Mouse (Mus musculus): ENCODE data around the gene E2f3. TPM values are rescaled to one million over a fixed set of nuclear protein-coding genes. Genes with fewer than 3 reads are reported as not detected.
A peak's percentile ranks its signal among the peaks of the same experiment; 100 is the strongest.

The E2f3 gene
- polyA plus RNA-seq, 1 experiment from 2014 or later = 3.4 TPM

DNA sequence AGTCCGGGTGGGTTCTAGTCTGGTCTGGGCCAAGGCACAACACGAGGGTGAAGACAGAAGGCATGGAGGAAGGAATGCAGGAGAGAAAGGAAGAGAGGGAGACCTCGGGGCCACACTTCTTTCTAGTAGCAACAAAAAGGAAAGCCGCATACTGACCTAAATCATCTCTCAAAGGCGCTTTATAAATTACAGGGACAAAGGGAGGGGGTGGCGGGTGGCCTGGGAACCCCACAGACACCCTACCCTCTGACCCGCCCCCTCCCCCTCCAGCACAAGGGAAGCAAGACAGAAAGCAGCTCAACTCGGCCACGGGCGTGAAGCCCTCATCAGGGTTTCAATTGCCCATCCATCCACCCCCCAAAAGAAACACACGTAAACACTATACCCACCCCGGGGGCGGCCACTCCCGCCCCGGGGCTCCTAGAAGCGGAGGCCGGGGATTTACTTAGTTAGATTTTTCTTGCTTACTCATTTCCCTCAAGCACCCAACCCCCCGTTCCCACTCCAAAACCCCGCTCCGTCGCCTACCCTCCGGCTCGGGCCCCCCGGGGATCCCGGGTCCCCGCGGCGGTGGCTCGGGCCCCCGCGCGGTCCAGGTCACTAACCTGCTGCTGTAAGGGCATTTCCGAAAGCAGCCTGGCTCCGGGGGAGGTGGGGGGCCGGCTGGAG lies 2.2 kb downstream of the E2f3 start:
- ATAC-seq (ENCODE audit: low read depth) = no peak
- H3K4me3 ChIP-seq (ENCODE audit: low read depth, low read length) = peak overlapping the region; percentile 85
- peak overlapping the region; percentile 79 for H3K4me2 ChIP-seq (ENCODE audit: low read depth, low read length)
- no peaks in the 10 kb centered on the region for H3K27me3 ChIP-seq (ENCODE audit: control insufficient read depth, insufficient read depth, low read depth, low read length)
- WGBS (ENCODE audit: insufficient replicate concordance) = under 1% methylated on average over 35 of the region's 35 CpGs
- peaks cover 32% of the 10 kb centered on the region for H3K4me1 ChIP-seq (ENCODE audit: control insufficient read depth, low read depth, low read length)
- peak overlapping the region; percentile 96 for H3K9ac ChIP-seq (ENCODE audit: low read depth, low read length)
- H3K9me3 ChIP-seq (replicated peaks; ENCODE audit: control insufficient read depth, low read length) = no peaks in the 10 kb centered on the region
- H3K36me3 ChIP-seq (ENCODE audit: control insufficient read depth, insufficient read depth) = no peaks in the 10 kb centered on the region
- H3K27ac ChIP-seq (ENCODE audit: low read length) = peak overlapping the region; percentile 90

DNA sequence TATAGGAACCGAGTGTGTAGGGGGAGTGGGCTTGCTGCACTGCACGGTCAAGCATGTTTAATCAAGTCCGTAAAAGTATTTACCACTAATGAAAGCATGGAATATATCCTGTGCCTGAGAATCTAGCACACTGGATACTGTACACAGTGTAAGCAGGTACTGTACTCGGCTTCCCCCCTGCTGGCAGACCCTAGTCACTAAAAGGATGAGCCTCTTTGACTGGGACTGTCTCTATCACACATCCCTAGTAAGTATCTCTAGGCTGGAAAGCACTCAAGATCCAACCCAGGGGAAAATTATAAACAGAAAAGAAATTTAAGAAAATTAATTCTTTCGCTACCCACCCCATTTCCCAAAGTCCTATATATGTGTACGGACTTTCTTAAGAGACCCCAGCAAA lies 2.8 kb downstream of the E2f3 start:
- H3K9me3 ChIP-seq (replicated peaks; ENCODE audit: control insufficient read depth, low read length) = no peaks in the 10 kb centered on the region
- peaks cover 32% of the 10 kb centered on the region for H3K4me1 ChIP-seq (ENCODE audit: control insufficient read depth, low read depth, low read length)
- peak overlapping the region; percentile 79 for H3K4me2 ChIP-seq (ENCODE audit: low read depth, low read length)
- H3K27me3 ChIP-seq (ENCODE audit: control insufficient read depth, insufficient read depth, low read depth, low read length) = no peaks in the 10 kb centered on the region
- H3K4me3 ChIP-seq (ENCODE audit: low read depth, low read length) = peak overlapping the region; percentile 85
- no peaks in the 10 kb centered on the region; the same call in 1 of the 2 replicates for H3K36me3 ChIP-seq (ENCODE audit: control insufficient read depth, insufficient read depth)
- 38% methylated on average over 6 of the region's 6 CpGs for WGBS (ENCODE audit: insufficient replicate concordance)
- H3K9ac ChIP-seq (ENCODE audit: low read depth, low read length) = no peak overlapping the region
- no peak for ATAC-seq (ENCODE audit: low read depth)
- no peak overlapping the region for H3K27ac ChIP-seq (ENCODE audit: low read length)

DNA sequence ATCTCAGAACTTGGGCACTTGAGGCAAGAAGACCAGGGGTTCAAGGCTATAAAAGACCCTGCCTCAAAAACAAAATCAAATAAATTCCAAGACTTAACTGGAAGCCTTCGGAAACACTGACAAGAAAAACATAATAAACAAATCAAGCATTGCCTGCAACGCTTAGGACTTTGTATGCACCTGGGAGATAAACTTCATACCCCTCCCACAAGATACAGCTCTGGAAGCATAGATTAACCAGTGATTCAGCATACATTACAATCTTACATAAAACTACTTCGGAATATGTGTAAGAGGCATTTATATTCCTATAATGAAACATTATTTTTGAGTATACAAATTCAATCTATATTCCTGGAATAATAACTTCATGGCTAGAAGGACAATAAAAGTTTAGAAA lies 3.5 kb downstream of the E2f3 start:
- Histone ChIP-seq H3K9ac (ENCODE audit: low read depth, low read length) (no peak overlapping the region), H3K4me3 (ENCODE audit: low read depth, low read length) (no peak overlapping the region), H3K27me3 (ENCODE audit: control insufficient read depth, insufficient read depth, low read depth, low read length) (no peaks in the 10 kb centered on the region), H3K4me1 (ENCODE audit: control insufficient read depth, low read depth, low read length) (peaks cover 32% of the 10 kb centered on the region), H3K36me3 (ENCODE audit: control insufficient read depth, insufficient read depth) (no peaks in the 10 kb centered on the region; the same call in 1 of the 2 replicates), H3K4me2 (ENCODE audit: low read depth, low read length) (peak overlapping the region; percentile 15; the same call in 1 of the 2 replicates), H3K27ac (ENCODE audit: low read length) (no peak overlapping the region), H3K9me3 (replicated peaks; ENCODE audit: control insufficient read depth, low read length) (no peaks in the 10 kb centered on the region)
- no peak for ATAC-seq (ENCODE audit: low read depth)
- 26% methylated on average over 3 of the region's 3 CpGs for WGBS (ENCODE audit: insufficient replicate concordance)

GRCm38 (mm10) chr13:29979140-29979564 lies 6.7 kb downstream of the E2f3 start:
- ATAC-seq (ENCODE audit: low read depth) = no peak
- no peak overlapping the region for H3K9ac ChIP-seq (ENCODE audit: low read depth, low read length)
- H3K4me3 ChIP-seq (ENCODE audit: low read depth, low read length) = no peak overlapping the region
- H3K9me3 ChIP-seq (replicated peaks; ENCODE audit: control insufficient read depth, low read length) = no peaks in the 10 kb centered on the region
- no peaks in the 10 kb centered on the region for H3K27me3 ChIP-seq (ENCODE audit: control insufficient read depth, insufficient read depth, low read depth, low read length)
- no peak overlapping the region for H3K27ac ChIP-seq (ENCODE audit: low read length)
- no peak overlapping the region for H3K4me2 ChIP-seq (ENCODE audit: low read depth, low read length)
- 18% methylated on average over 7 of the region's 7 CpGs for WGBS (ENCODE audit: insufficient replicate concordance)
- peaks cover 26% of the 10 kb centered on the region for H3K4me1 ChIP-seq (ENCODE audit: control insufficient read depth, low read depth, low read length)
- H3K36me3 ChIP-seq (ENCODE audit: control insufficient read depth, insufficient read depth) = no peaks in the 10 kb centered on the region; the same call in 1 of the 2 replicates

GRCm38 (mm10) chr13:29977358-29977757 lies 8.5 kb downstream of the E2f3 start:
- Histone ChIP-seq H3K27me3 (ENCODE audit: control insufficient read depth, insufficient read depth, low read depth, low read length) (no peaks in the 10 kb centered on the region), H3K27ac (ENCODE audit: low read length) (no peak overlapping the region), H3K4me2 (ENCODE audit: low read depth, low read length) (no peak overlapping the region), H3K4me1 (ENCODE audit: control insufficient read depth, low read depth, low read length) (peaks cover 13% of the 10 kb centered on the region), H3K36me3 (ENCODE audit: control insufficient read depth, insufficient read depth) (no peaks in the 10 kb centered on the region; the same call in 1 of the 2 replicates), H3K9ac (ENCODE audit: low read depth, low read length) (no peak overlapping the region), H3K4me3 (ENCODE audit: low read depth, low read length) (no peak overlapping the region), H3K9me3 (replicated peaks; ENCODE audit: control insufficient read depth, low read length) (no peaks in the 10 kb centered on the region)
- no peak for ATAC-seq (ENCODE audit: low read depth)
- 80% methylated on average over 11 of the region's 11 CpGs for WGBS (ENCODE audit: insufficient replicate concordance)

DNA sequence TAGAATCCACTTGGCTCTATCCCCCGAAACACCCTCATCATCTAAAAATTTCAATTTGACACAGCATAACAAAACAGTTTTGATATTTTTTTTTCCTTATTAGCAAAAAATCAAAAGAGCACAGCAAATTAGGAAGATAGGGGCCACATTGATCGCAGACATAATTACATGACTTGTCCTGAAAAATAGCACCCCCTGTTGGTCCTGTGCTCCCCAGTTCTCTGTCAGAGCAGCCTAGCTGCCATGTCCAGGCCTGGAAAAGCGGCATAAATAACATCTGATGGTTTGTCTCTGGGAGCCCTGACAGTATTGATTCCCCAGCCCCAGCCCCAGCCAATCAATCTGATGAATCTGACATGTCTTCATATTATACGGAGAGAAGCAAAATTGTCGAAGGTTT lies 11.8 kb downstream of the E2f3 start:
- 74% methylated on average over 5 of the region's 5 CpGs for WGBS (ENCODE audit: insufficient replicate concordance)
- H3K4me3 ChIP-seq (ENCODE audit: low read depth, low read length) = no peak overlapping the region
- H3K4me1 ChIP-seq (ENCODE audit: control insufficient read depth, low read depth, low read length) = peaks cover 2% of the 10 kb centered on the region
- no peaks in the 10 kb centered on the region; the same call in 1 of the 2 replicates for H3K36me3 ChIP-seq (ENCODE audit: control insufficient read depth, insufficient read depth)
- H3K9me3 ChIP-seq (replicated peaks; ENCODE audit: control insufficient read depth, low read length) = no peaks in the 10 kb centered on the region
- no peak overlapping the region for H3K4me2 ChIP-seq (ENCODE audit: low read depth, low read length)
- no peak overlapping the region for H3K27ac ChIP-seq (ENCODE audit: low read length)
- no peak overlapping the region for H3K9ac ChIP-seq (ENCODE audit: low read depth, low read length)
- no peak for ATAC-seq (ENCODE audit: low read depth)
- no peaks in the 10 kb centered on the region for H3K27me3 ChIP-seq (ENCODE audit: control insufficient read depth, insufficient read depth, low read depth, low read length)

DNA sequence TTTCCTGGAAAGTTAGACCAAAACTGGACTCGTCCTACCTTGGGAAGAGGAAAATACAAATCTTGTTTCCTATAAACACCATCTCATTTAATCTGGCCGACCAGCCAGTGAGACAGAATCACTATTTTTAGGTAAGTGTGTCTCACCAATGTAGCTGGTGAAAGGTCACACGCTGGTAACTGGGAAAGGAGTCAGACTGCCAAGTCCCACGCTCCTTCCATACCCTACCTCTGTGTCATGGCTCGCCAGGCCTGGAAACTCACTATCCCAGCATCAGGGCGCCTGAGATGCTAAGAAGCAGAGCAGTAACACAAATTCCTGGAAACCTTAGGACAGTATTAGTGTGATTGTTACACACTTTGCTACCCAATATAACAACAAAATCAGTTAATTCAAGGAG lies 12.3 kb downstream of the E2f3 start:
- Histone ChIP-seq H3K4me3 (ENCODE audit: low read depth, low read length) (no peak overlapping the region), H3K36me3 (ENCODE audit: control insufficient read depth, insufficient read depth) (no peaks in the 10 kb centered on the region; the same call in 1 of the 2 replicates), H3K9ac (ENCODE audit: low read depth, low read length) (no peak overlapping the region), H3K27me3 (ENCODE audit: control insufficient read depth, insufficient read depth, low read depth, low read length) (no peaks in the 10 kb centered on the region), H3K4me1 (ENCODE audit: control insufficient read depth, low read depth, low read length) (peaks cover 4% of the 10 kb centered on the region), H3K9me3 (replicated peaks; ENCODE audit: control insufficient read depth, low read length) (no peaks in the 10 kb centered on the region), H3K27ac (ENCODE audit: low read length) (no peak overlapping the region), H3K4me2 (ENCODE audit: low read depth, low read length) (no peak overlapping the region)
- WGBS (ENCODE audit: insufficient replicate concordance) = 76% methylated on average over 6 of the region's 6 CpGs
- ATAC-seq (ENCODE audit: low read depth) = no peak

DNA sequence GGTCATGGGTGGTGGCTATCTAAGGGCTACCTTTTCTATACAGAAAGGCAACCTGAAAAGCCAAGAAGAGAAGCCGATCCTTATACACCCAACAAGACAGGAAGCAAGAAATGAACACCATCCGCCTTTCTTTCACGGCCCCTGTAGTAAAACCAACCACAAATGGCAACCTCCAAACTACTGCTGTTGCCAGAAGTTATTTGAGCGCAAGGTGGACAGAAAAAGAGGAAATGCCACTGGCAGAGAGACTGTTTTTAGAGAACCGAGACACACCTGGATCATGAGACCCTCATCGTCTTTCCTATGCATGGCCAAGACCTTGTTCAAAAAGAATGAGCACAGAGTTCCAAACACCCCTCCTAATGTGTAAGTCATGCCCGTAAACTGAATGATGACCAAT lies 15.5 kb downstream of the E2f3 start:
- Histone ChIP-seq H3K4me3 (ENCODE audit: low read depth, low read length) (no peak overlapping the region), H3K9ac (ENCODE audit: low read depth, low read length) (no peak overlapping the region), H3K4me1 (ENCODE audit: control insufficient read depth, low read depth, low read length) (peaks cover 6% of the 10 kb centered on the region), H3K9me3 (replicated peaks; ENCODE audit: control insufficient read depth, low read length) (no peaks in the 10 kb centered on the region), H3K4me2 (ENCODE audit: low read depth, low read length) (no peak overlapping the region), H3K27ac (ENCODE audit: low read length) (no peak overlapping the region), H3K27me3 (ENCODE audit: control insufficient read depth, insufficient read depth, low read depth, low read length) (no peaks in the 10 kb centered on the region), H3K36me3 (ENCODE audit: control insufficient read depth, insufficient read depth) (no peaks in the 10 kb centered on the region)
- ATAC-seq (ENCODE audit: low read depth) = no peak
- WGBS (ENCODE audit: insufficient replicate concordance) = 56% methylated on average over 7 of the region's 7 CpGs

GRCm38 (mm10) chr13:29968636-29969035 lies 17.2 kb downstream of the E2f3 start:
- peak; percentile 60 for ATAC-seq (ENCODE audit: low read depth)
- H3K9ac ChIP-seq (ENCODE audit: low read depth, low read length) = no peak overlapping the region
- no peaks in the 10 kb centered on the region for H3K36me3 ChIP-seq (ENCODE audit: control insufficient read depth, insufficient read depth)
- peaks cover 6% of the 10 kb centered on the region for H3K4me1 ChIP-seq (ENCODE audit: control insufficient read depth, low read depth, low read length)
- no peaks in the 10 kb centered on the region for H3K9me3 ChIP-seq (replicated peaks; ENCODE audit: control insufficient read depth, low read length)
- no peaks in the 10 kb centered on the region for H3K27me3 ChIP-seq (ENCODE audit: control insufficient read depth, insufficient read depth, low read depth, low read length)
- H3K27ac ChIP-seq (ENCODE audit: low read length) = no peak overlapping the region
- no peak overlapping the region for H3K4me2 ChIP-seq (ENCODE audit: low read depth, low read length)
- no peak overlapping the region for H3K4me3 ChIP-seq (ENCODE audit: low read depth, low read length)
- WGBS (ENCODE audit: insufficient replicate concordance) = 37% methylated on average over 7 of the region's 7 CpGs

Measured in liver, embryonic 16.5 days (tissue).